Mouse (Mus musculus) layer of hippocampus, adult 8-10 months (tissue): ENCODE data around the gene Nxf7. TPM values are rescaled to one million over a fixed set of nuclear protein-coding genes. Genes with fewer than 3 reads are reported as not detected.
"Not testable (repeated sequence)": the region's sequence is repeated elsewhere in the genome, so short reads cannot be mapped to it uniquely, and the experiment has no call there.

ENCODE experiments used
- DNase-seq, 2 experiments: peaks; one replicate each; pipeline ENCODE4 v3.0.0; 2022; ENCODE audit warnings: low spot score in 2 of 2
- total RNA-seq, 4 experiments: library from RNA; stranded (reverse); gene quantifications; 2 replicates each; pipeline ENCODE4 v1.2.4; 2022

Gene Nxf7
- total RNA-seq = not detected

DNA sequence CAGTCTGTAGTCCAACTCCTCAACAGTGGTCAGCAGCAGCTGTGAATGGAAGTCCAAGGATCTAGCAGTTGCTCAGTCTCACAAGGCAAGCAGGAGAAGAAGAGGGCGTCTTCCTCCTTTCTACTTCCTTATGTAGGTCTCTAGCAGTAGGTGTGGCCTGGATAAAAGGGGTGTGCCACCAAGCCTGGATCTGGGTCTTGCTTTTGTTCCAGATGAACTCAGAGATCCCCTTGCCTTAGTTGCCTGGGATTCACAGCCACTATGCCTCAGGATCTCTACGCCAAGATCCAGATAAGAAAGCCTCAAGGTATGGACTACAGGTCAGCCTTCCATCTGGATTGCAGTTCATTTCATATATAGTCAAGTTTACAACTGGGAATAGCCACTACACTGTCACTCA, at the start of gene Nxf7:
Nxf7 (minus strand) TSS at position 101 of the 400 bp plus-strand sequence.
- no peak for DNase-seq

DNA sequence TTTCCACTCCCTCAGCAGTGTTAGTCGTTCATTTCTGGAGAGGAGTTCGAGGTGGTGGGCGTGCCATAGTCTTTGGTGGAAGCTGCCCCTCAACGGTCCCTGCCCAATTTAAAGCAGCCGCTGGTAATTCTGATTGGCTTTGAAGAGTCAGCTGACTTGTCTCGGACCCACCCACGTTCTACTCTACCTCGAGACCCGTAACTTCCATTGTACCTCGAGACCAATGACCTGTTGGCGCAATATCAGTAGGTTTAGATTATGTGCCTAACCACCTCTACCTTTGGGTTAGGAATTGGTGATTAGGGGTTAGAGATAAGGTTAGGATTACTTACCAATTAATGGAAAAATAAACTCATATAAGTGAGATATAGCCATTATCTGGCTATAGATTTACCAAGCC, 29.0 kb upstream of the Nxf7 start, which contains the start of gene Prame:
Prame (minus strand) TSS at position 101 of the 400 bp plus-strand sequence.
- no peak for DNase-seq

DNA sequence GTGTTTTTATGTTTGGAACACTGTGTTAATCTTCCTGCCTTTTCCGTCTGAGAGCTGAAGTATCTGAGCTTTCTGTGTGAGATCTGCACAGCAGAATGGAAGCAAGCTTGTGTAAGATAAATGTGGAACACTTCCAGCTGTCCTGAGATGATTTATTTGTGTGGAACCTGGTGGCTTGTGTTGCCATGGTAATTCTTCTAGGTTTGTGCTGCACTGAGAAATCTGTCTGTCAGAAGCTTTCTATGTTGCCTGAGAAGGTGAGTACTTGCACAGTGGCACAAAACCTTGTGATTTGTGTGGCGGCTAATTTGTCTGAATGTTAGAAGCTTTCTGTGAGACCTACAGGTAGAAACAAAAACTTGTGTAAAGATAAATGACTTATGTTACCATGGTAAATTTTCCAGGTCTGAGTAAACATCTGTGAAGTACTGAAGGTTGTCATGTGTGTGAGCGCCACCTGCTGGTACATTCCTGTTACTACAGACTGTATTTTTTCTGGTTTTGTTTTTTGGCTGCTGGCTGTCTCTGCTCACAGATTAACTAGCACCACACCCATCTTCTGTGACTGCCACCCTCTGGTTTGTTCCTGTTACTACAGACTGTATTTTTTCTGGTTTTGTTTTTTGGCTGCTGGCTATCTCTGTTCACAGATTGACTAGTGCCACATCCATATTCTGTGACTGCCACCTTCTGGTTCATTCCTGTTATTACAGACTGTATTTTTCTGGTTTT, 2.9 kb upstream of the Nxf7 start:
- DNase-seq = peak; percentile 37 to 45

DNA sequence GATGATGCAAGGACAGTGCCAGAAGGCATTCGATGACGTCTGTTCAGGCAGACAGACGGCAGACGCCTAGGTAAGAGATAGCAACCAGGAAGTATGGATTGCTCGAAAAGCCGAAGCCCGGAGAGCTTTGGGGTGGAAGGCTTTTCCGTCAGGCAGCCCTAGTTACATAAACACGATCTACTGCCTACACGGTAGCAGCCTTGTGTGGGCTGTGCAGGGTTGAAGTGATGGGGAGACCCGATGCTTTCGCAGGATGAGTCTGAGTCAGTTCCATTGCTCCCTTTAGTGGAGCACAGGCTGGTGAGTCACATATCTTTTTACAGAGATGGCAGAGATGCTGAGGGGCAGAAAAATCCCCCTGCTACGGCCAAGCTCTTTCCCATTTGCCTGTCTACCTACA, 481 bp downstream of the Nxf7 start:
- DNase-seq = peak; percentile 14 to 19

DNA sequence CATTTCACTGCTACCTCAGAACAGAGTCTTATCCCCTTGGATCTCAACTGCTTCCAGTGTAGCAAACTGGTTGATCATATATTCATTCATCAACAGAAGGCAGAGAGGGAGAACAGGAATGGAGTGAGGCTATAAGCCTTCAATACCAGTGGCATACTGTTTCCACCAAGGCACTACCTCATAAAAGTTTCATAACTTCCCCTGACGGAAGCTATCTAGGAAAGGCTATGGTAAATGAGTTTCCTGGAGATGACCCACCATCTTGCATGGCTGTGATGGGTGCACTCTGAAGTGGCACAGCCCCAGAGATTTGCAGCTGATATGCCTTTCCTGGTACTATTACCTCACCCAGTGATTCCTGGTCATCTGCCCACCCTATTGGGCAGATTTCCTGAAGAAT, 22.2 kb downstream of the Nxf7 start:
- DNase-seq = no peak

DNA sequence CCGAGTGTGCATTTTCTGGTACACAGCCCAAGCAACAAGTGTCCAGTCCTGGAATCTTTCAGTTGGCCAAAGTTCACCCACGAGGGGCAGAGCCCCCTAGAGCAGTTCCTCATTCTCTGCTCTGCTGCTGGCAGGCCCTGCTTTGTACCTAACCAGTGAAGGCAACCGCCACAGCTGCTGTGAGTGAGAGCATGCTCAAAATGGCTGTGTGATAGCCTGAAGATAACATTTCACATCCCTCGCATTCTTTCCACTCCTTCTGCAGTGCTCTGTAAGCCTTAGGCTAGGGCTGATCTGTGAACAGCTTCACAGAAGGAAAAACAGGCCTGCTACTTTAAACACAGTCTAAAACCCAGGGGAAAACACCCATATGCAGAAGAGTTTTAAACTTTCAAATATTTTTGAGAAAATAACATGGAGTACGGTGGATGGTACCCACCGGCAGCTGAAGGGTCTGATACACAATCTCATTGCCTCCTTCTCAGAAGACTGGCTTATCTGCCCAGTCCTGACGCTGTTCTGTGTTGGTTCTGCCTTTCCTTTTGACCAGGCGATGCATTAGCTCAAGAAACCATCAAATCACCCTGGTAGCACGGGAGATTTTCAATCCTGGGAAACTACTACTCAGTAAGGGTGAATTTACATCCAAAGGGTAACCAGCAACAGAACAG, 23.5 kb downstream of the Nxf7 start:
- not testable (repeated sequence) for DNase-seq

DNA sequence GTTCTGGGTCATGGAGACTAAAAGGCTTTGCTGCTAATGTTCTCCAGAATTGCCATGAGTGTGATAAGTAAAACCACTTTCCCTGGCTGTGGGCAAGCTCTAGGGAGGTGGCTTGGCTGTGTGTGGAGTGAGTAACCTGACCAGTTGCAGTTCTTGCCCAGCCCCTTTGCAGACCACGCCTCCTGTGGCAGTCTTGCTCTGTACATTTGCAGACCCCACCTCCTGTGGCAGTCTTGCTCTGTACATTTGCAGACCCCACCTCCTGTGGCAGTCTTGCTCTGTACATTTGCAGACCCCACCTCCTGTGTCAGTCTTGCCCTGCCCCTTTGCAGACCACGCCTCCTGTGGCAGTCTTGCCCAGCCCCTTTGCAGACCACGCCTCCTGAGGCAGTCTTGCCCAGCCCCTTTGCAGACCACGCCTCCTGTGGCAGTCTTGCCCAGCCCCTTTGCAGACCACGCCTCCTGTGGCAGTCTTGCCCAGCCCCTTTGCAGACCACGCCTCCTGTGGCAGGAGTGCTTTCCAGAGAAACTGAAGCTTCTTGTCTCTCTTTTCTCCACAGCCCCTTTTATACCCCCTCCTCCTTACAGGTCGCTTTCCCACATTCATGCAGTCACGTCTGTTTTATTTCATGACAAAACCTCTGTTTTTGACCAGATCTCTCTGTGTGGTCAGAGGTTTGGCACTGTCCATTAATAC, 24.2 kb downstream of the Nxf7 start:
- DNase-seq = not testable (repeated sequence)

DNA sequence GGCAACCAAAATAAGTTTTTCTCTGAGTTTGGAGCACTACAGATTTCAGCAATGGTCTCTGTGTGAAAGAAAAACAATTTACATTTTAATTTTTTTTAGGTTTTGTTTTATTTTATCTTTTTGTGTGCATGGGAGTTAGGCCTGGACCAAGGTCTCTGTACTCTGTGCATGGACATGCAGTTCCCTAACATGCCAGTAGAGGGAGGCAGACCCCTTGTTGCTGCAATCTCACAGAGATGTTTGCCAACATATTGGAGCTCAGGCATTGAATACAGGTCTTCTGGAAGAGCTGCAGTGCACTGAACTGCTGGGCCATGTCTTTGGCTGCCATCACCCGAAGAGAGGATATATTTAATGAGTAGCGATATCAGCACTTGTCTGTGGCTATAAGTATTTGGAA, 29.1 kb downstream of the Nxf7 start:
- peak; percentile 6 to 74 for DNase-seq

DNA sequence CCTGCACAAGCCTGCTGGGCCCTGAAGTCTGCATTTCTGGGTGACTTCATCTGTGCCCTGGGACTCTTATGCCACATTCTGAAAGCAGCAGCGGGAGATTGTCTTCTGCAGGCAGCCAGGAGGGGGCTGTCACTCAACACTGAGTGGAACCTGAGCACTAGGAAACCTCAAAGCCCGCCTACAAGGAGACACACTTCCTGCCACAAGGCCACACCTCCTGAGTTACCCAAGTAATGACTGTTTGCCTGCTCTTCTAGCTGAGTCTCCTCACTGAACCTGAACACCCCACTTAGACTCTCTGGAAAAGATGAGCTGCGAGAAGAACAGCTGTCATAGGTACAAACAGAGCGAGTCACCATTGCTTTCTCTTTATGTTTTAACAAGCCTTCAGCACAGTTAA, 33.6 kb downstream of the Nxf7 start:
- not testable (repeated sequence) for DNase-seq

DNA sequence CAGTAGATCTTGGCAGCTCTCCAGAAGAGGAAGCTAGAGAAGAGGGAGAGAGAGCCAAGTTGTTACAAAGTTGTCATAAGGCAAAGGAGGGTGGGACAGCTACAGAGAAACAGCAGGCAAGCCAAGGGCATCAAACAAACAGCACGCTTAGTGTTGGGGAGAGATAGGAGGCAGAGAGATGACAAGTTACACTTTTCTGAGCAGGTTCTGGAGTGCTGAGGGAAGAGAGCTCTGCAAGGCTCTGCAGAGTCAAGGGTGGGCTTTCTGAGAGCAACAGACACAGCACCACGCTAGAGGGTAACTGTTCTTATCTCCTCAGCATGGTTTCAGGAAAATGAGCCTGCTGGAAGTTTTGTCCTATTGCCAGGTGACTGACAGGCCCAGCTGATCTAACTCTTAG, 35.7 kb downstream of the Nxf7 start:
- DNase-seq = no peak

DNA sequence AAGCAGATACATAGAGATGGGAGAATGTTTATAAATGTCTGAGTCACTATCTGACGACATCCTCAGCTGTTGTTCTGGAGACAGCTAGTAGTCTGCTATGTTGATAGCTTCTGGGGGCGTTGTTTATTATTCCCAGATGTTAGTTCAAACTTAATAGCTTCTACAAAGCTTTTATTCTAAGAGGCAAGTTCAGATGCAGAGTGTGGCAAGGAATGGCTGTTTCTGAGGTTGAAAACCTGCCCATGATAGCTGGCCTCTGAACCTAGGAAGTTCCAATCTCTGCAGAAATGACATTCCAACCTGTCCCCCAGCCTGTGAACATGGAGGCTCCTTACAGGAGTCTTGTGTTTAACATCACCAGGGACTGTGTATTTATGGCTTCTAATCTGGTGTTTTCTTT, 36.9 kb downstream of the Nxf7 start:
- DNase-seq = not testable (repeated sequence)

DNA sequence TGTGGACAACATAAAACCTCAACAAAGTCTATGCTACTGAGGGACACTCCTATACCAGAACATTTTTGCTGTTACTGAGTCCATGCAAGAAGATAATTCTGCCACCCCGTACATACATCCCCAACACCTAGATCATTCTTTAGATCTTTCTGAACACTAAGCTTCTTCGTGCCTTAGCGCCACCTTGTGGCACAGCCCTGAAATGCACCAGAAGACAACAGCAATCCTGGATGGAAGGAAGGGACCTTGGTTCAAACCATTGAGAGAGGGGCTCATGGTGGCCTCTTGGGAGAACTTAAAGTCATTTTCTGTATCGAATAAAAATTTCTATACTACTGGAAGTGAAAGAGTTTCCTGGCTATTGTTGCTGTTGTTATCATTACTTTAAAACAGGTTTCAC, 37.6 kb downstream of the Nxf7 start:
- peak in 1 of 2 experiments; percentile 33 for DNase-seq

DNA sequence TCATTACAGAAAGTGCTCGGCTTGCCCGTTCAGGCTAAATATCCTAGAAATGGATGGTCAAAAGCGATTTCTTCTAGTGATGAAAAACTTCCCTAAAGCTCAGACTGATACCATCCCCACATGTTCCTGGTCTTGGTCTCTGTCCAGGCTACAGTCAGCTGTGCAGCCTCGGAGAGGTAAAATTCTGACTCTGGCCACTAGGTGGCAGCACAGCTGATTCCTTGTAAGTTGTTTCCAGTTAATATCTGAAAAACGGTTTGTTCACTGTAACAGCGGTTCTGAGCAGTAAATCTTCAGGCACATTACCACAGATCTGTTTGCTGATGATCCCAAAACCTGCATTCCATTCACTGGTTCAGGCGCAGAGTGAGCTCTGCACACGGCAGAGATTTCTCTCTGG, 38.9 kb downstream of the Nxf7 start:
- DNase-seq = peak in 1 of 2 experiments; percentile 52

Other genes with a start within 250 kb of the Nxf7 start
- gene Gm5128, start 225.5 kb downstream of the Nxf7 start, total RNA-seq = not detected
- not detected for gene Gm7903, start 164.9 kb downstream of the Nxf7 start, total RNA-seq
- not detected for gene AV320801, start 104.2 kb downstream of the Nxf7 start, total RNA-seq
- gene Prame, start 28.9 kb upstream of the Nxf7 start, total RNA-seq = not detected
- not detected for gene Tcp11x2, start 95.0 kb upstream of the Nxf7 start, total RNA-seq
- gene Tmsb15a, start 126.5 kb upstream of the Nxf7 start, total RNA-seq = not detected
- 10 to 100 TPM; 29.5 to 35.9 (median 30.7) TPM for gene Armcx5, start 144.0 kb upstream of the Nxf7 start, total RNA-seq
- gene Gprasp1, start 144.0 kb upstream of the Nxf7 start, total RNA-seq = 100 to 1,000 TPM; 301 to 353 (median 333) TPM
- gene Bhlhb9, start 198.8 kb upstream of the Nxf7 start, total RNA-seq = 10 to 100 TPM; 64.5 to 78.8 (median 68.9) TPM
- 100 to 1,000 TPM; 190 to 236 (median 213) TPM for gene Gprasp2, start 240.3 kb upstream of the Nxf7 start, total RNA-seq